Mouse (Mus musculus) layer of hippocampus, adult 2 months (tissue): ENCODE results near the gene Gsta3. TPM values are rescaled to one million over a fixed set of nuclear protein-coding genes. Genes with fewer than 3 reads are reported as not detected.
"Not testable (repeated sequence)": the region's sequence is repeated elsewhere in the genome, so short reads cannot be mapped to it uniquely, and the experiment has no call there.

Experiments
- DNase-seq, 2 experiments: peaks; one replicate each; pipeline ENCODE4 v3.0.0; 2022; ENCODE audit warnings: low spot score in 2 of 2
- H3K27ac ChIP-seq: fragments of 200-600 bp; 2 replicates; pipeline ENCODE4 v1.8.1; 2022
- H3K4me3 ChIP-seq: fragments of 200-600 bp; 2 replicates; pipeline ENCODE4 v1.8.1; 2022; ENCODE audit warnings: mild to moderate bottlenecking
- CTCF ChIP-seq: fragments of 200-600 bp; conservative IDR thresholded peaks from 2 replicates; pipeline ENCODE4 v1.8.1; 2022; ENCODE audit warnings: antibody characterized with exemption, mild to moderate bottlenecking, moderate library complexity
- total RNA-seq, 2 experiments: library from RNA; stranded (reverse); gene quantifications; 2 replicates each; pipeline ENCODE4 v1.2.3; 2021

Gsta3 gene
- total RNA-seq, 2 experiments from 2014 or later: 1.1 to 1.4 TPM

GRCm38 (mm10) chr1:21241096-21241495, 707 bp downstream of the Gsta3 start:
- Histone ChIP-seq H3K4me3 (no peak overlapping the region), H3K27ac (no peak overlapping the region)
- no peak for TF ChIP-seq CTCF
- no peak for DNase-seq

DNA sequence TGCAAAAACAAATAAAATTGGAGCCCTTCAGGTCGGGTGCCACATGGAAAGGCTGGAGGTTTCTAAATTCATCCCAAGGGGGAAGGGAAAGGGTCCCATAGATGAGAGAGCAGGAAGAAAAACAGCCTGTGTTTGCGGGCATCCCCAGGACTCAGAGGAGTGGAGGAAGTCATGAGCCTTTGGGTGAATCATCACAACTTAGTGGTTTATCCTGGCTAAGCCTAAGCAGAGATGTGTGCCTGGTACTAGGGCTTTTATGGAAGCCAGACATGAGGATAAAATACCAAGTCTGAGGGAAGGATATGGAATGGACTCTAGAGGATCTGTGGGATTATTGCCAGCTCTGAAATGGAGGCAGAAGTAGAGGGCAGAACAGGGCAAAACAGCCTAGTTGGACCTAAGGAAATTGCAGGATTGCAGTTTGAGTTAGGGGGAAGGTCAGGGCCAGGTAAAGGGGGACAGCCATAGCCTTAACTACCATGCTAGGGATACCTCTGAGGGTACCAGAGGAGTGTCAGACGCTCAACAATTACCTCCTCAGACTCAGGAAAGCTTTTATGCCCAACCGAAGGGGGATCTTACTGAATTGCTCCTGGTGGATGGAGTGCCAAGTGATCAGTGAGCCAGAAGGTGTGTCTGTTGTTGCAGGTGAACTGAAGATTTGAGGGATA, 4.0 kb downstream of the Gsta3 start:
- H3K4me3 ChIP-seq: no peak overlapping the region
- no peak overlapping the region for H3K27ac ChIP-seq
- TF ChIP-seq CTCF: no peak
- DNase-seq: no peak

- no peak for TF ChIP-seq CTCF
- H3K27ac ChIP-seq: no peak overlapping the region
- no peak for DNase-seq
- H3K4me3 ChIP-seq: no peak overlapping the region
Measured at GRCm38 (mm10) chr1:21246136-21246535, 5.7 kb downstream of the Gsta3 start.

DNA sequence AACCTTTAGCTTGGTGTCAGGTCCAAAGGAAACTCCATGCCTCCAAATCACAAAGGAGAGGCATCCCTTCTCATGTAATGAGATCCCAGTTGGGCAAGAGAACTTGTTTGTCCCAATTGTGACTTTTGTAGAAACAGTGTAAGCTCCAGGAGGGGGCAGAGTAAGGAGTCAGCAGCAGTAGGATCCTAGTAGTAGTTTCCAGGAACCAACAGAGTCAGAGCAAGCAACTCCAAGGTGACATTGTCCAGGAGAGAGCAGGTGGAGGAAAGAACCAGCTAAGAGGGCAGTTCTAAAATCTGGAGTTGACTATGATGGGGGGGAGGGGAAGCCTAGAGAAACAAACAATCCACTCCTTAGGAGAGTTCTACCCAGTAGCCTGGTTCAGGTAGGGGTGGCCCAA, 7.5 kb downstream of the Gsta3 start:
- no peak for DNase-seq
- no peak for TF ChIP-seq CTCF

DNA sequence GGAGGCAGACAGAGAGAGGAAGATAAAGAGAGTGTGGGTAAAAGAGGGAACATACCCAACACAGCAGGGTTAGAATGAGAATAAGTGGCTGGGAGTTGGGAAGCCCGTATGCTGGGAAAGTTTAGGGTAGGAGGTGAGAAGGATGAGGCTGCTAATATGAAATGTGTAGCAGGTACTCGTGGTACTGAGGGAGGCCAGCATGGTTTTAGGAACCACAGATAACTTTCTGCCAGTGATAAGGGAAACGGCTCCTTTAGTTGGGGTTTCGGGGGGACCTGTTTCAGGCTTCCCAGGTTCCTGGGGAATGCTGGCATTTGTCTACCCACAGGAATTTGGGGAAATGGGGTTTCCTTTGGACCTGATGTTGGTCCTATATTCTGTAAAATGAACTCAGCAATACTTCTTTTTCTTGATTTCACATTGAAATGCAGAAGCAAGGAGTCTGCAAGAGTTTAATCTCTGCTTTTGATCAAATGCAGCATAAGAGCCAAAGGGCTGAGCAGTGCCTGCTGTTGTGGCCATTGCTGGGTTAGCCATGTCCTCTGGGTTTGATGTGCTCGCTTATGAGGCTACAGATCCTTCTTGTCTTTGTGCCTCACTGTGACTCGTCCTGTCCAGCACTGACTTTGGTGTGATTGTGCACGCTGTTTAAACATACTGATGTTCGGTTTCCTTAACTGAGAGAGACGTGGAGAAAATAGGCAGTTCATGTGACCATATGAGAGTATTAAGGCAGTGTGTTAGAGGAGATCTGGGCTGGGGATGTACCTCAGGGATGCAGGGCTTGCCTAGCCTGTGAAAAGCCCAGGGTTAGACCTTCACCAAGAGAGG, 8.4 kb downstream of the Gsta3 start:
- no peak for DNase-seq
- no peak for TF ChIP-seq CTCF

More for the DNA sequence above, 7.5 kb downstream of the Gsta3 start:
- no peak overlapping the region for H3K4me3 ChIP-seq
- no peak overlapping the region for H3K27ac ChIP-seq

DNA sequence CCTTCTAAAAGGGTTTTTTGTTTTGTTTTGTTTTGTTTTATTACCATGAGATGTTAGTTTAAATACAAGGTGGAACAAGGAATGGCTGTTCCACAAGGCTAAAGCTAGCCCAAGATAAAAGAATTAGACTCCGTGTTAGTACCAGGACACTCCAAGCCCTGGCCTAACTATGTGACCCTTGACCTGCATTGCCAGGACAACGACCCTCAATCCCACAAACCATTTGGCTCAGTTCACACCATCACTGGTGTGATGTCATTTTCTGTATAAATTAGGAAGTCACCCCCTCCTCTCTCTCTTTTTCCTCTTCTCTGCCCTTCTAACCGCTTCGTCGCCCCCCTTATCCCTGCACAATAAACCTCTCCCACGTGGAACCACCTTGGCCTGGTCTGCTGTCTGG, 11.3 kb downstream of the Gsta3 start:
- DNase-seq: no peak
- no peak overlapping the region for H3K4me3 ChIP-seq
- H3K27ac ChIP-seq: no peak overlapping the region
- TF ChIP-seq CTCF: no peak

More for the DNA sequence above, 8.4 kb downstream of the Gsta3 start:
- no peak overlapping the region for H3K4me3 ChIP-seq
- no peak overlapping the region for H3K27ac ChIP-seq

- no peak overlapping the region for H3K27ac ChIP-seq
- H3K4me3 ChIP-seq: no peak overlapping the region
- DNase-seq: no peak
- no peak for TF ChIP-seq CTCF
Measured at GRCm38 (mm10) chr1:21252566-21253302, 12.3 kb downstream of the Gsta3 start.

GRCm38 (mm10) chr1:21253303-21253650, 12.9 kb downstream of the Gsta3 start:
- DNase-seq: no peak
- no peak overlapping the region for H3K27ac ChIP-seq
- TF ChIP-seq CTCF: no peak
- H3K4me3 ChIP-seq: no peak overlapping the region

GRCm38 (mm10) chr1:21253856-21254255, 13.5 kb downstream of the Gsta3 start:
- Histone ChIP-seq H3K27ac (no peak overlapping the region), H3K4me3 (no peak overlapping the region)
- no peak for TF ChIP-seq CTCF
- no peak for DNase-seq

DNA sequence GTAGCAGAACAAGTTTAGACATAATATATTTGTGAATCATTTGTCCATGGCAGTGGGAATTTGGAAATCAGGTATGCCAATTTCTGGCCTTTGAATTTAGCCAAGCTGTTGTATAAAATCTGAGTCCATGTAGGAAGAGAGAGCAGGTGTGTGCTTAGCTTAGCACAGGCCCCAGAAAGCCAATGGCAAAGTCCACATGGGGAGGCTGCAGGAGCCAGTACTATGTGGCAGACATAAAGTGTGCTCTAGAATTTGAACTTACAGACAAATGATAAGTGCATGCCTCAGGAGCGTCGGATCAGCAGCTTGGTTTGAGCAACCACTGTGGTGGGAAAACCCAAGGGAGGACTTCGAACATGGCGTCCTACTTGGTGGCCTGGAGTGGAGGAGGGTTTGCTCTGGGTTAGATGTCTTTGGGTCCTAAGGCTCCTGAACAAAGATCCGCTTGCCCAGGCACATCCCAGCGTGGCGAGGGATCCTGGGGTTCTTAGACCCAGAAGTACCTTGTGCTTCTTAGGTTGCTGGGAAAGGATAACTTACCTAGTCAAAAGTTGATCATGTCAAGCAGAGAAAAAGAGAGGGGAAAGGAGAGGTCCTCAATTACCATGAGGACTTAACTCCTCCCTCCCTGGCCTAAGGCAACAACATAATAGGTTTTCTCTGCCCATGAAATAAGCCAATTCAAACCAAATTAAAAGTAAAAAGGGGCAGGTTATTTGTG, 15.4 kb downstream of the Gsta3 start:
- DNase-seq: no peak
- no peak overlapping the region for H3K4me3 ChIP-seq
- H3K27ac ChIP-seq: no peak overlapping the region
- TF ChIP-seq CTCF: no peak

GRCm38 (mm10) chr1:21256391-21256790, 16.0 kb downstream of the Gsta3 start:
- H3K27ac ChIP-seq: no peak overlapping the region
- no peak overlapping the region for H3K4me3 ChIP-seq
- DNase-seq: no peak
- no peak for TF ChIP-seq CTCF

- no peak for DNase-seq
- H3K27ac ChIP-seq: no peak overlapping the region
- no peak for TF ChIP-seq CTCF
Measured at GRCm38 (mm10) chr1:21256871-21257270, 16.5 kb downstream of the Gsta3 start.

DNA sequence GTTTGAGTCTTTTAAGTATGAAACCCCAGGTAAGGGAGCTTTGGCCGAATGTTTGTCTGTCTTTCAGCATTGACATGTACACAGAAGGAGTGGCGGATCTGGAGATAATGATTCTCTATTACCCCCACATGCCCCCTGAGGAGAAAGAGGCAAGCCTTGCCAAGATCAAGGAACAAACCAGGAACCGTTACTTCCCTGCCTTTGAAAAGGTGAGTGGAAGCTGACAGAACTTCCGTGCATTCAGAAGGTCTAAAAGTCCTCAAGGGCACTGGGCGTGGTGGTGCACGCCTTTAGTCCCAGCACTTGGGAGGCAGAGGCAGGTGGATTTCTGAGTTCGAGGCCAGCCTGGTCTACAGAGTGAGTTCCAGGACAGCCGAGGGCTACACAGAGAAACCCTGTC, 19.6 kb downstream of the Gsta3 start:
- not testable (repeated sequence) for DNase-seq, H3K27ac ChIP-seq, H3K4me3 ChIP-seq

More at GRCm38 (mm10) chr1:21256871-21257270, 16.5 kb downstream of the Gsta3 start:
- no peak overlapping the region for H3K4me3 ChIP-seq
